Mouse (Mus musculus) heart, embryonic 12.5 days (tissue): ENCODE results near the gene Zfp810. TPM values are rescaled to one million over a fixed set of nuclear protein-coding genes. Genes with fewer than 3 reads are reported as not detected.

Experiments
- ATAC-seq: fragments of 200-750 bp; cut with Nextera tagmentation; 2 replicates; pipeline ENCODE4 v1.8.0; 2017; ENCODE audit warnings: moderate TSS enrichment, moderate library complexity; ENCODE audit not compliant: insufficient number of reproducible peaks, low FRiP score
- H3K27ac ChIP-seq: fragments of 300-500 bp; sonication (generic); 2 replicates; pipeline ENCODE4 v1.5.1; 2016; ENCODE audit warnings: mild to moderate bottlenecking, moderate library complexity; ENCODE audit not compliant: poor library complexity, severe bottlenecking
- H3K27me3 ChIP-seq: fragments of 300-500 bp; sonication (generic); replicated peaks from 2 replicates; pipeline ENCODE4 v1.6.1; 2016; ENCODE audit warnings: mild to moderate bottlenecking, moderate library complexity
- H3K36me3 ChIP-seq: fragments of 300-500 bp; sonication (generic); 2 replicates; pipeline ENCODE4 v1.6.1; 2016; ENCODE audit warnings: mild to moderate bottlenecking, moderate library complexity
- H3K4me1 ChIP-seq: fragments of 300-500 bp; sonication (generic); replicated peaks from 2 replicates; pipeline ENCODE4 v1.6.1; 2016; ENCODE audit warnings: mild to moderate bottlenecking
- H3K4me2 ChIP-seq: fragments of 300-500 bp; sonication (generic); 2 replicates; pipeline ENCODE4 v1.6.1; 2016; ENCODE audit warnings: mild to moderate bottlenecking, moderate library complexity
- H3K4me3 ChIP-seq: fragments of 300-500 bp; sonication (generic); 2 replicates; pipeline ENCODE4 v1.5.1; 2016; ENCODE audit warnings: mild to moderate bottlenecking
- H3K9ac ChIP-seq: fragments of 300-500 bp; sonication (generic); 2 replicates; pipeline ENCODE4 v1.6.1; 2016; ENCODE audit warnings: mild to moderate bottlenecking, moderate library complexity
- H3K9me3 ChIP-seq: fragments of 300-500 bp; sonication (generic); replicated peaks from 2 replicates; pipeline ENCODE4 v1.6.1; 2016; ENCODE audit warnings: mild to moderate bottlenecking, moderate library complexity
- WGBS: fragments of 180-500 bp; shearing (Covaris S2); methylation state at CpG from one replicate; pipeline ENCODE4 v1.1.7; 2016; 5-methylcytosine and 5-hydroxymethylcytosine counted together
- polyA plus RNA-seq: library from polyadenylated mRNA; unstranded; fragments of >200 nt; fragmentation: Nextera tagmentation; extraction: Ambion mirVana; gene quantifications from 2 replicates; pipeline ENCODE4 v1.2.1, GENCODE M21; 2016

The Zfp810 gene
- 14.4 and 15.9 TPM in 2 replicates for polyA plus RNA-seq

DNA sequence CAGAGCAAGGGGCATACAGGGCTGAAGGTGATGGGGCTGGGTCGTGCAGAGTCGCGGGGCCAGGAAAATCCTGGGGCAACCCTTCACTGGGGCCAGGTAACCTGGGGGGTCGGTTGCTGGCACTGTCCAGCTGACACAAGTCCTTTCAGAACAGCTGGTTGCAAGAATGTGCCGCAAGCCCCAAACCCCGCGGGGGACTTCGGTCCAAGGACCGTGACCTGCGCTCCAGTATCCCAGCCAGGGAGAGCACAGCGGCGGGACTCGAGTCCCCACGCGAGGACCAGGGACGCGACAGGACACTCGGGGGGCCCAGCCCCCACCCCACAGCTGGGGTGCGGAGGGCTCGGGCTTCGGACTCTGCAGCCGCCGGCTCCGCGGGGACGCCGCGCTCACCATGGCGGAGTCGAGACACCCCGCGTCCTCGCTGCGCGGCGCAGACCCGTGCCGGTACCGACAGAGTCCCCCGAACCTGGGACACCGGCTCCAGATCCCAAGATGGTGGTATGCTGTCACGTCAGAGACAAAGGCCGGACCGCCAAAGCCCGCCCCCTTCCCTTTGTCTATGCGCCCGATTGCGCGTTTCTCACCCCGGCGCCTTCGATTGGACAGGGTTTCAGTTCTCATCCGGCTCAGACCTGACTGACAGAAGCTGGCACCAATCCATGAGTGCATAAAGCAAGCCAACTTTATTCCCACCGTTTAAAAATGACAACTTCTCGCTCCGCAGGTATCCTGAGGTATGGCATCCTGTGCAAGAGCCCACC, at the start of gene Zfp810:
Zfp810 (minus strand) TSS at position 493 of the 764 bp plus-strand sequence.
- Histone ChIP-seq H3K9ac (peak within 1 kb of the TSS; percentile 98), H3K9me3 (peaks cover 18% of the 10 kb centered on the region), H3K27me3 (no peaks in the 10 kb centered on the region), H3K4me2 (peak within 1 kb of the TSS; percentile 95), H3K4me3 (peak within 1 kb of the TSS; percentile 99), H3K36me3 (peaks cover 31% of the 10 kb centered on the region), H3K4me1 (peaks cover 9% of the 10 kb centered on the region), H3K27ac (peak within 1 kb of the TSS; percentile 68)
- ATAC-seq: peak; percentile 99
- WGBS: under 1% methylated on average over 56 of the region's 56 CpGs

GRCm38 (mm10) chr9:22355919-22356318, 48.5 kb upstream of the Zfp810 start:
- no peak for ATAC-seq
- Histone ChIP-seq H3K27me3 (no peaks in the 10 kb centered on the region), H3K27ac (no peak overlapping the region), H3K4me3 (no peak overlapping the region), H3K36me3 (peaks cover 76% of the 10 kb centered on the region), H3K4me2 (no peak overlapping the region), H3K9ac (no peak overlapping the region), H3K4me1 (no peaks in the 10 kb centered on the region), H3K9me3 (no peaks in the 10 kb centered on the region)
- WGBS: 92% methylated on average over 3 of the region's 3 CpGs

DNA sequence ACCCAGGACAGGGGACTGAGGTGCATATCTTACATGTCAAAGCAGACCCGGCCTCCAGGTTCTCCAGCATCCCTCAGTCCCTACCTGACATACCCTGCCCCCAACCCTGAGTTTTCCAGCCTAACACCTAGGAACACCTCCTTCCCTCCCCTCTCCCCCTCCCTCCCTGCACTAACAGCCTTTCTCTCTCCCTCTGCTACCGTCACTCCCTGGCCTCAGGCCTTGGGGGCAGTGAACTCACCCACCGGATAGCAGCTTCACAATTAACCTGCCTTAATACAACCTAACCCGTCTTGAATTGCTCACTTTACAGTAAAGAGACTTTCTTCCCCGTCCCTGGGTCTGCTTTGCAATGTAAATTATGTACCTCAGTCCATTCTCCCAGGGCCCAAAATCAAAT, 46.5 kb upstream of the Zfp810 start:
- peaks cover 67% of the 10 kb centered on the region for H3K36me3 ChIP-seq
- no peaks in the 10 kb centered on the region for H3K9me3 ChIP-seq
- no peak overlapping the region for H3K4me2 ChIP-seq
- no peak overlapping the region for H3K9ac ChIP-seq
- no peaks in the 10 kb centered on the region for H3K4me1 ChIP-seq
- WGBS: 90% methylated on average over 5 of the region's 5 CpGs
- no peak overlapping the region for H3K4me3 ChIP-seq
- no peak overlapping the region for H3K27ac ChIP-seq
- no peak for ATAC-seq
- H3K27me3 ChIP-seq: no peaks in the 10 kb centered on the region

DNA sequence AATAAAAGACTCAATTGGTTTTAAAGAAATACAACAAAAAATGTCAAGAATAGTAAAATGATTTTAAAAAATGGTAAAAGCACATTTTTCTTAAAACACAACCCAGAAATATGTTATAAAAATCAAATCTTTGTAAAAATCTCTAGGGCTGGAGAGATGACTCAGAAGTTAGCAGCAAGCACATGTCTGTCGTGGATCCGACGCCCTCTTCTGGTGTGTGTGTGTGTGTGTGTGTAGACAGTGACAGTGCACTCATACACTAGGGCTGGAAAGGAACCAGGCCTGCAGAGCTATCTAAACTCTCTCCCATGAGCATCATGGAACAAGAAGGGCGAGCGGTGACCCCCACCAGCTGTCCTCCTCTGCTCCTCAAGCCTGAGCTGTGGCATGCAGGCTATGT, 46.0 kb upstream of the Zfp810 start:
- Histone ChIP-seq H3K27me3 (no peaks in the 10 kb centered on the region), H3K4me1 (no peaks in the 10 kb centered on the region), H3K27ac (no peak overlapping the region), H3K9ac (no peak overlapping the region), H3K9me3 (no peaks in the 10 kb centered on the region), H3K4me3 (no peak overlapping the region), H3K36me3 (peaks cover 64% of the 10 kb centered on the region), H3K4me2 (no peak overlapping the region)
- WGBS: 90% methylated on average over 5 of the region's 5 CpGs
- ATAC-seq: no peak

DNA sequence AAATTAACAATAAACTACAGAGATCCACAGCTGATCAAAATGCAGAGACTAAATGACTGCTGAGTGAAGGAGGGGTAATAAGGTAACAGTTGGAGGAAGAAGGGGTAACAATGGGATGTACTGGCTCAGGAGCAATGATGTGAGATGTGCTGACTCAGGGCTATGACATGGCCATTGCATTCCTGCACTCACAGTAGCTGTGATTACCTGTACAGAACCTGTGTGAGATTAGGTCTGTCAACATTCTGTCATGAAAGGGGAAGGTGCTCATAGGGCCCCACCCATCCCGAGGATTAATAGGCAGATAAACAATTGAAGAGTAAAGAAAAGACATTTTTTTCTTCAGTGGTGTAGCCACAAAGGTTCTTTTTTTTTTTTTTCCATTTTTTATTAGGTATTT, 32.9 kb upstream of the Zfp810 start:
- no peak overlapping the region for H3K27ac ChIP-seq
- no peaks in the 10 kb centered on the region for H3K4me1 ChIP-seq
- H3K36me3 ChIP-seq: peaks cover 73% of the 10 kb centered on the region
- no peak overlapping the region for H3K4me3 ChIP-seq
- no peaks in the 10 kb centered on the region for H3K27me3 ChIP-seq
- no peak overlapping the region for H3K9ac ChIP-seq
- WGBS: 86% methylated on average over 1 of the region's 1 CpGs
- no peak overlapping the region for H3K4me2 ChIP-seq
- ATAC-seq: no peak
- no peaks in the 10 kb centered on the region for H3K9me3 ChIP-seq

- no peak overlapping the region for H3K9ac ChIP-seq
- no peak overlapping the region for H3K4me2 ChIP-seq
- no peak for ATAC-seq
- no peak overlapping the region for H3K27ac ChIP-seq
- no peaks in the 10 kb centered on the region for H3K27me3 ChIP-seq
- 94% methylated on average over 2 of the region's 2 CpGs for WGBS
- H3K4me1 ChIP-seq: no peaks in the 10 kb centered on the region
- peaks cover 80% of the 10 kb centered on the region for H3K36me3 ChIP-seq
- no peaks in the 10 kb centered on the region for H3K9me3 ChIP-seq
- H3K4me3 ChIP-seq: no peak overlapping the region
Observed at GRCm38 (mm10) chr9:22337217-22337616, 29.8 kb upstream of the Zfp810 start.

DNA sequence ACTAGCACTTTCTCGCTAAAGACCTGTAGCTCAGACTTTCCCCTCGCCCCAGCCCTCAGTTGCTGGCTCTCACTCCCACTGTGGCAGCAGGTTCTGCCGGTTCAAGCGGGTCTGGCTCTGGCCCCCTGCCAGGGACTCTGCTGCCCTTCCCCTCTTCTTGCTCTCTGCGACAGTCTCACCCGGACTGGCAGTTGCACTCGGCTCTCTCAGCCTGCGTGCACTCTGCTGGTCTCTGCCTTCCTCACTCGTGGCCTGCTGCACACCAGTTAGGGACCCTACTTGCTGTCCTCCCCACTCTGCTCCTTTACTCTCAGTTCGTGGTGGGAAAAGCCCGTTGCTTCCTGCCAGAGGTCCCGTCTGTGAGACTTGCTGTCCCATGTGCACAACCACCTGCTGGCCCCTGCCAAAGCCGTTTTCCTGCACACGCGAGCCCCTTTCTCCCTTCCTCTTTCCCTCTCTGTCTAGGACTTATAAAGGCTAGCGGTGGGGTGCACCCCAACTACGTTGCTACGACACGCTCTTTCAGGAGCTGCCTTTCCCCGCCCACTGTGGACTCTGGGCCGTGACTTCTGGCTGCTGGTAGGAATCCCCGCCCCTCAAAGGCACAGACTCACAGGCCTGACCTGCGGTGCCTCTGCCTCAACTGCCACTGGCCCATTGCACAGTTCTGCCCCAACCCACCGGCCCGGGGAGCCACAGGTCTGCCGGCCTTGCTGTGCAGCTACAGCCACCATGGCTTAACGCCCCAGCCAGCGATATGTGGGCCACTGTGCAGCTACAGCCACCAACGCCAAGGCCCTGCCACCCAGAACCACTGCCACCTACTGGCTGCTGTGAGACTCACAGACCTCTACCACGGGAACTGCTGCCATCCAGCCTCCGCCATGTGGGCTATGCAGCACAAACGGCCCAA, 20.3 kb upstream of the Zfp810 start:
- peaks cover 13% of the 10 kb centered on the region for H3K36me3 ChIP-seq
- peak overlapping the region; percentile 58 for H3K4me3 ChIP-seq
- ATAC-seq: peak; percentile 92
- under 1% methylated on average over 32 of the region's 32 CpGs for WGBS
- peak overlapping the region; percentile 52 for H3K27ac ChIP-seq
- peak overlapping the region; percentile 62 for H3K9ac ChIP-seq
- H3K4me1 ChIP-seq: peaks cover 12% of the 10 kb centered on the region
- H3K4me2 ChIP-seq: peak overlapping the region; percentile 91
- H3K27me3 ChIP-seq: no peaks in the 10 kb centered on the region
- no peaks in the 10 kb centered on the region for H3K9me3 ChIP-seq

- Histone ChIP-seq H3K4me3 (peak overlapping the region; percentile 58), H3K9me3 (no peaks in the 10 kb centered on the region), H3K36me3 (peaks cover 8% of the 10 kb centered on the region), H3K4me1 (peaks cover 12% of the 10 kb centered on the region), H3K4me2 (peak overlapping the region; percentile 91), H3K27me3 (no peaks in the 10 kb centered on the region), H3K9ac (peak overlapping the region; percentile 62), H3K27ac (peak overlapping the region; percentile 52; the same call in 1 of the 2 replicates)
- no peak for ATAC-seq
- WGBS: 18% methylated on average over 9 of the region's 9 CpGs
Observed at GRCm38 (mm10) chr9:22327099-22327474, 19.6 kb upstream of the Zfp810 start.

- H3K9ac ChIP-seq: no peak overlapping the region
- no peaks in the 10 kb centered on the region for H3K9me3 ChIP-seq
- no peaks in the 10 kb centered on the region for H3K27me3 ChIP-seq
- H3K4me3 ChIP-seq: no peak overlapping the region
- no peak overlapping the region for H3K27ac ChIP-seq
- no peaks in the 10 kb centered on the region for H3K36me3 ChIP-seq
- no peak overlapping the region for H3K4me2 ChIP-seq
- peaks cover 12% of the 10 kb centered on the region for H3K4me1 ChIP-seq
- WGBS: 97% methylated on average over 1 of the region's 1 CpGs
- ATAC-seq: no peak
Observed at GRCm38 (mm10) chr9:22324579-22324978, 17.1 kb upstream of the Zfp810 start.

DNA sequence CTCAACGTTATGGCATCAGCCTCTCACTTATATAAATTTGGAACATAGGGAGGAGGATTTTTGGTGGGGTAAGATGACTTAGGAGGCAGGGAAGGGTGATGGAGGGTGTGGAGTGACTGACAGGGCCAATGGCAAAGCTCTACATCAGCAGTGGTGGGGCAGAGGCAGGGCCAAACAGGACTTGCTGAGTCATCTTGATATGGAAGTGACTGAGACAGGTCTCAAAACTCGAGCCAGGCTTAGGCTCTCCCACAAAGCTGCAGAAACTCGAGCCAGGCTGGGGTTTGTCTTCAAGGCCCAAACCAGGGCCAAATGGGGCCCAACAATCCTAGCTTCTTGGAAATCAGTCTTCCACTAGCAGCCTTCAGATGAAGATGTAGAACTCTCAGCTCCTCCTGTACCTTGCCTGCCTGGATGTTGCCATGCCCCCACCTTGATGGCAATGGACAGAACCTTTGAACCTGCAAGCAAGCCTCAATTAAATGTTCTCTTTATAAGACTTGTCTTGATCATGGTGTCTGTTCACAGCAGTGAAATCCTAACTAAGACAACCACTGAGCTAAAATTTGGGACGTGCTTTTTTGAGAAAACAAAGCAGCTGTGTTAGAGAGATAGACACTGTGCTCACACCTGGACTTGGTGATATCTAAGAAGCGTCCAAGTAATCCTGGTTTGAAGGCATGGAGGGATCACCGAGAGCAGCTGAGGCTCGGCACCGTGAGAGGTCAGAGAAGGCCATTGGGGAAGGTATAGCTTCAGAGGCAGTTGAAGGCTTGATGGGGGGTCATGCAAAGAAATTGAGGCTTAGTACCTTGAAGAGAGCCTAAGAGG, 15.1 kb upstream of the Zfp810 start:
- Histone ChIP-seq H3K9me3 (peaks cover 9% of the 10 kb centered on the region), H3K36me3 (no peaks in the 10 kb centered on the region), H3K4me2 (no peak overlapping the region), H3K27ac (0 out of 2 replicates have a peak overlapping the region, but pooled peaks have one; percentile 23), H3K4me1 (peaks cover 10% of the 10 kb centered on the region), H3K4me3 (no peak overlapping the region), H3K9ac (no peak overlapping the region), H3K27me3 (no peaks in the 10 kb centered on the region)
- 67% methylated on average over 8 of the region's 8 CpGs for WGBS
- peak; percentile 84 for ATAC-seq
